Mouse (Mus musculus) stomach, postnatal 0 days (tissue): ENCODE data around the gene Sytl1.

ENCODE experiments used
- CTCF ChIP-seq: IDR thresholded peaks from 2 replicates; pipeline ENCODE4 v1.5.1; 2016; ENCODE audit warnings: antibody characterized with exemption, low read depth, mild to moderate bottlenecking, moderate library complexity
- EP300 ChIP-seq: optimal IDR thresholded peaks from 2 replicates; pipeline ENCODE3; 2016; ENCODE audit warnings: antibody characterized with exemption

GRCm38 (mm10) chr4:133218745-133219144 is 44.2 kb downstream of the Sytl1 start:
- no peak for TF ChIP-seq CTCF
- TF ChIP-seq EP300: no peak
